Mouse (Mus musculus): Measurements from ENCODE around the gene Ndufa8. TPM values are rescaled to one million over a fixed set of nuclear protein-coding genes. Genes with fewer than 3 reads are reported as not detected.

Gene Ndufa8
- total RNA-seq, 2 experiments from 2014 or later = 184 to 196 TPM

DNA sequence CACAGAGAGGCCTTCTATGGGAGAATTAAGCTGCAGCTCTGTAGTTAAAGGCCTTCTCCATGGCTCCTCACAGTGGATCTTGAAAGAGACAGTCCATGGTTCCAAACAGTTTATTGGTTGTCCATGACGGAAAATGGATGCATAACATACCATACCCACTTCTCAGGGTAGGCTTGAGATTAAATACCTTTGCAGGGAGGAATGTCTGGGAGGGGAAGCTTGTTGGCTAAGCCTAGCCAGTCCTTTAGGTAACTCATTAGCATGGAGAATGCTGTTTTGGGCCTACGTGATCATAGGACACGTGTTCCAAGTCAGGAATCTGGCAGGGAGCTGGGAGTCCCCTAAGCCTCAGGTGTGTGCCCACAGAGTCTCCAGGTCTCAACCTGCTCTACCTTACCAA, 56.9 kb downstream of the Ndufa8 start:
- DNase-seq (ENCODE audit: low spot score in 2 of 2) = no peak

Other genes with a start within 250 kb of the Ndufa8 start
- 1 to 10 TPM; 2.9 to 4.0 TPM for gene Ttll11, start 69.5 kb downstream of the Ndufa8 start, total RNA-seq (2021)
- not detected for gene Morn5, start 52 bp upstream of the Ndufa8 start, total RNA-seq (2021)
- 1 to 10 TPM; 4.6 to 5.9 TPM for gene Lhx6, start 56.0 kb upstream of the Ndufa8 start, total RNA-seq (2021)
- gene Mrrf, start 87.0 kb upstream of the Ndufa8 start, total RNA-seq (2021) = 10 to 100 TPM; 21.1 to 25.3 TPM
- 10 to 100 TPM; 36.9 to 37.8 TPM for gene Rbm18, start 87.4 kb upstream of the Ndufa8 start, total RNA-seq (2021)
- gene Ptgs1, start 181.0 kb upstream of the Ndufa8 start, total RNA-seq (2021) = 10 to 100 TPM; 20.4 to 21.4 TPM

Data from adrenal gland, postnatal 4 days (tissue).